Mouse (Mus musculus) MEL-GATA-1-ER (cell line): Measurements from ENCODE around the gene Tceal5.
"Not testable (repeated sequence)": the region's sequence is repeated elsewhere in the genome, so short reads cannot be mapped to it uniquely, and the experiment has no call there.

Experiments used
- DNase-seq: peaks from one replicate; pipeline ENCODE4 v3.0.0-alpha.2; 2012; ENCODE audit warnings: low read depth; ENCODE audit errors: extremely low read depth

Gene Tceal5

DNA sequence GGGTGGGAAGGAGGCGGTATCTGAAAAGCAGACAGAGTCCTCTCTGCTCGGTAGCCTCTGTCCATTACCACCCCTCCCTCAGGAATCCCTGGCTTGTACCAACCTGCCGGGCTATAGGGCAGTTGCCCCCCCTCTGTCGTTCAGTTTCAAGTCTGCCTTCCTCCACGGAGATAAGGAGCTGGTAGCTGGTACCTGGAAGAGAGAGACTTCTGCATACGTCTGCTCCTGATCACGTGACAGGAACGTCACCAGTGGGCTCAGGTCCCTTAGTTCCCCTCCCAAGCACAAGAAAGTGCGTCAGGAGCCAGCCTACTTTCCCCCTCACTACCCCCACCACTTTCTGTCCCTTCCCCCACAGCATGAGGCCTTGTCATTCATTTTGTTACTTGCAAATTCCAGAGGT lies at the start of gene Tceal5:
Gene Tceal5 (minus strand): TSS at position 213 of the 403 bp plus-strand sequence.
- DNase-seq = no peak

DNA sequence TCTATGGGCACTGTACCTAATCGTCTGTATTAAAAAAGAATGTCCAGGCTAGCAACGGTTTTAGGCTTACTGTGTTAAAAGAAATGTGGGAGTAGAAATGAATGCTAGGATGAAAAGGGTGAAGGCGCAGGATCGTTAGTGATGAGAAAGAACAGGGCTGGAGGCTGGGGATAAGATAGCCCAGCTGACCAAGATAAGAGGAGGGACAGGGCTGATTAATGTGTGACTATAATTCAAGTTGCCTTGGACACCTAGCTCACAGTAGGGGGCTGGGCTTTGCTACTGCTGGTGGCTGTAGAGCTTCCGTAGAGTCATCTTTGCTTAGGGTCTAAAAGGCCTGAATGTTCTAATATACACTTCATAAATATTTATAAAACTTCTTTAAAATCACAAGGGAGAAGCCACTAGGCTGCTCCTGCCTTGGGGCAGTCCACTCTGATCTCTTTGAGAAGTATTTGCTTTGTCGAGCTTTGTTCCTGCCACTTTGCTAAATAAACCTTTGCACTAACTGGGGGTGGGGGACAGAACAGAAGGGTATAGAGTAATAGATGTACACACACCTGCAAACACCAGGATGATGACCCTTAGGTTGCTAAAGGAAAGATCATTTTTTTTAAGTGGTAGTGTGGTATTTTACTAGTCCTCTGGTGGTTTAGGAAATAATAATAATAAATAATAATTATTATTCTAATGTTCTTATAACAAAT lies 48.5 kb upstream of the Tceal5 start:
- no peak for DNase-seq

DNA sequence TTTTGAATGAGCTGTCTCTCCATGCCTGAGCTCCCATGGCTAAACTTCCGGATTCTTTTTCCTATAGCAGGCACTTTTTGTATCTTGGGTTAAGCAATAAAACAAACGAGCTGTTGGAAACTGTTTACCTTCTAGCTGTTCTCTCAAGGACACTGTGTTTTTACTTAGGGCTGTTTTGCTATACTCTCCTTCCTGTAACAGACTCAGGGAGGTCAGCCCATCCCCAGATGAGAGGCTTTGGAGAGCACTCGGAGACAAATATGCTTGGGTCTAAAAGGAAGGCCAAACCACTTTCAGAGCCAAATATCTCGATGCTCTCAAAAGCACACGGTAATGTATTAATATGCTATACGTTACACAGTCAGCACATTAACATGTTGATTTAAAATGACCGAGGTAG lies 46.0 kb upstream of the Tceal5 start:
- DNase-seq = no peak

DNA sequence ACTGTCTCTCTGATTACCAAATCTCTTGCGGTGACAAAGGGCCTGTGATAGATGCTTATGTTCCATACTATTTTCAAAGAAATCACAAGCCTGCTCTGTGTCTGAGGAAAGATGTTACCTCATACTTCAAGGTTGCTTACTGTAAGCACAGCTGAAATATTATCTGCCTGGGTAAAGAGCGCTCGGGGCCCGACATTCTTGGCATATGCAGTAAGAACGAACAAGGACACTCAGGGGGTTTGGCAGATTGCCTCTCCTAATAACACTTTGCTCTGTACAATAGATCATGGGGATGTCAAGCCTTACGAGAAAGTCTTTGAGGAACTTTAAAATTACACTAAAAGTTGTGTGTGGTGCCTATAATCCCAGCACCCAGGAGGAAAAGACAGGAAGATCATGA lies 45.1 kb upstream of the Tceal5 start:
- DNase-seq = no peak

GRCm38 (mm10) chrX:136245521-136246071 lies 41.9 kb upstream of the Tceal5 start:
- no peak for DNase-seq

- peak; percentile 79 for DNase-seq
These were observed 41.0 kb upstream of the Tceal5 start, which contains the start of gene Tceal9 for GRCm38 (mm10) chrX:136244574-136245229. TSS of gene Tceal9 (plus strand) at chrX:136245079.

- DNase-seq = no peak
These were observed 39.5 kb upstream of the Tceal5 start for GRCm38 (mm10) chrX:136243181-136243580.

- DNase-seq = peak; percentile 19
These were observed 34.4 kb upstream of the Tceal5 start for GRCm38 (mm10) chrX:136238118-136238517.

GRCm38 (mm10) chrX:136227768-136228167 lies 24.1 kb upstream of the Tceal5 start:
- DNase-seq = no peak

DNA sequence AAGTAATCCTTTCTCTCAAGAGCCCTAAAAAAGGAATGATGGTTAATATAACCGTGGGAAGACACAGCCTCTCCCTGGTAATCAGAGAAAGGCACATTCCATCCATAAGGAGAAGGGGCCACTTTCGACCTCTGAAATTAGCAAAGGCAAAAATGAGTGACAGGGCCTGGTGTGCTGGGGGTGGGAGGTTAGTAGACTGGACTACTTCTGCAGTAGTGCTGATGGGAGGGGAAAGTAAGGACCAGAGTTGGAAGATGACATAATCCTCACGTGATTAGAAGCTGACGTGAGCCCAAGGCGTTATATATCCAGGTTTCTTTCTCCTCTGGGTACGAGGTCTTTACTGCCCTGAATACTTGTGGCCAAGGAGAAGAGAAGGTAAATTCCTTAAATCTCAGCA lies 20.0 kb upstream of the Tceal5 start:
- DNase-seq = no peak

GRCm38 (mm10) chrX:136216303-136216702 lies 12.6 kb upstream of the Tceal5 start:
- no peak for DNase-seq

DNA sequence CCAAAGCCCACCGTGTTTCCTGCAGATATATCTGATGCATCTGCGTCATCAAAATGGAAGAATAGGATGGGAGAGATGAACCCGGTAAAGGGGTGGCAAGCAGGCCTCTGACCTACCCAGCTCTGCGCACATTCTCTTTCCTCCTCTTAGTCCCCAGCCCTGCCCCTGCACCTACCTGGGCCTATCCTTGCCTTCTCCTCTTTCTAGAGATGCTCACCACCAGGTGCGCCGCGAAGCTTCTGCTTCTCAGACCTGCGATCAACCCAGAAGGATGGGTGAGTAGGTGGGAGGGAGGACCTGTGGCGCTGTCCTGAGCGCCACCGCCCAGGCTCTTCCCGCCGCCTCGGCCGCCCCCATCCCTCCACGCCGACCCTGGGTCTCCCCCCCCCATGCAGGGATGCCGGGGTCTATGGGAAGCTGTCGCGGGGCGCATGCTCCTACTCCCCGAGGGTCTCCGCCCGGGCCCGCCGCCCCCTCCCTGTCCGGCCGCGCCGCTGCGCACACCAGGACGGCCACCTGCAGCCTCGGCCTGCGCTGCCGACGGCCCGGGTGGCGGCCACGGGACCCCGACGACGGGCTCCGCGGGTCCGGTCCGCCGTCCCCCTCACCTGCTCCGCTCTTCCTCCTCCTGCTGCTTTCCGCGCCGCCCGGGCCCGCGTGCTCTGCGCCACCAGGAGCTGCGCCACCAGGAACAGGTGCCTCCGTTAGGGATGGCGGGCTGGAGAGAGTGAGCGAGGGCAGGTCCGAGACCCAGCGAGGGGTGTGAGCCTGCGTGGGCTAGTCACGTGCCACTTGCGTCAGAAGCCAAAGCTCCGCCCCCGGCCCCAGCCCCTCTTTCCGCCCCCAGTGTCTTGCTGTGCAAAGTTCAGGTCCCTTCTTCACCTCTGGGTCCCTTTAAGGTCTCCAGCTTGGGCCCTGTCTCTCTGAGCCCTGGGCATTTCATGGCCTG lies 11.3 kb upstream of the Tceal5 start, which contains the start of the genes Tceal7 and Bex1:
Gene Tceal7 (plus strand): TSS at position 51 of the 949 bp plus-strand sequence.
Gene Bex1 (minus strand): TSS at position 785 of the 949 bp plus-strand sequence.
- DNase-seq = not testable (repeated sequence)

- no peak for DNase-seq
These were observed 9.7 kb upstream of the Tceal5 start for GRCm38 (mm10) chrX:136213396-136213795.

- DNase-seq = no peak
These were observed 730 bp upstream of the Tceal5 start for GRCm38 (mm10) chrX:136204406-136204805.

- no peak for DNase-seq
These were observed 419 bp downstream of the Tceal5 start for GRCm38 (mm10) chrX:136203257-136203656.

DNA sequence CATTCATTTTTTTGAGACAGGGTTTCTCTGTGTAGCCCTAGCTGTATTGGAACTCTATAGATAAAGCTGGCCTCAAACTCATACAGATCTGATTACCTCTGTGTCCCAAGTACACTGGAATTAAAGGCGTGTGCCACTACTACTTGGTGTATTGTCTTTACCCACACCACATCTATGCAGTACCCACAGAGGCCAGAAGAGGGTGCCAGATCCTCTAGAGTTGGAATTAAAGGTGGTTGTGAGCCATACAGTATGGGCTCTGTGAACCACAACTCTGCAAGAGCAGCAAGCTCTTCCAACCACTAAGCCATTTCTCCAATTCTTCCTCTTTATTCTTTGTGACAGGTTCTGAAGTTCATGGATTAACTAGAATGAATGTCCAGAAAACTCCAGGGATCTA lies 6.8 kb downstream of the Tceal5 start:
- peak; percentile 71 for DNase-seq

- peak; percentile 91 for DNase-seq
These were observed 8.3 kb downstream of the Tceal5 start for GRCm38 (mm10) chrX:136195193-136195944.

DNA sequence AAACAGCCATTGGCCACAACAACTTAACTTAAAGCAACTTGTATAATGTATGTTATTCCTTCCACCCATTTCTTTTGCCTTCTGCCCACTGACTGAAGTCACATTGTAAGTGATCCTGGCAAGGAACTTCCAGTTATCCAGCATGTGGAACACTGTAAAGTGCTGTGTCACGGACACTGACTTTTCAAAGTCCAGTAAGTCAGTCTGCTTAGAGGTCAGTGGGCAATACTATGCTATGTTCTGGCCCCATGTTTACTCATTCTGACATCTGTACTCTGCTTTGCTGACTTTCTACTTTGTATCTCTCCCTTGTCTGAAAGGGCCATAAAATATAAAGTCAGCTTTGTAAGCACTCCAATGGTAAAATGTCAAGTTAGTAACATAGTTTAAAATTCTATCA lies 20.6 kb downstream of the Tceal5 start:
- no peak for DNase-seq

DNA sequence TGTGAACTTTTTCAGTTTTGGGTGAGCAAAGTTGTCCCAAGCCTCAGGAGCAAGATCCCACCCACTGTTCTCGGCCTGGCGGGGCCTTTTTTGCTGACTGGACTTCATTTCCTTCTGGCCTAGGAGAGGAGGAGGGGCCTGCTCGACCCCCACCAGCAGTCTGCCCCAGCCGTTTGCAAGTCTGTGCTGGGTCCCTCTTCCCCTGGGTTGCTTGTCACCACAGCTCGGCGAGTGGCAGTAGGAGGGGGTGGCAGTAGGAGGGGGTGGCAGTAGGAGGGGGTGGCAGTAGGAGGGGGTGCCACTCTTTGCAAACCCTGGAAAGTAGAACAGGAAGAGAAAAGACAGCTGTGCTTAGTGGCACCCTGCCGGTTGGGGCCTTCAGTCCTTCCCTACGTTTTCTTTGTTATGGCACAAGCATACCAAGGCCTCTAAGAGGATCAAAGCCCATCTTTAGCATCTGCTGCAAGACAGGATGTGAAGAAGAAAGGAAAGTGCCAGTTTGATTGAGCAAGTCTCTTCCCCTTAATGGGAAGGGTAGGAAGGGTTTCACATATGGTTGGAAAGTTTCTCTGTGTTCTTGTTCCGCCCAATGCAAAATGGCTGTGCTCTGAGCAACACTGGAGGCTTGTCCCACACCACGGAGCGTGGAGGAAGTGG lies 22.7 kb downstream of the Tceal5 start:
- DNase-seq = no peak

DNA sequence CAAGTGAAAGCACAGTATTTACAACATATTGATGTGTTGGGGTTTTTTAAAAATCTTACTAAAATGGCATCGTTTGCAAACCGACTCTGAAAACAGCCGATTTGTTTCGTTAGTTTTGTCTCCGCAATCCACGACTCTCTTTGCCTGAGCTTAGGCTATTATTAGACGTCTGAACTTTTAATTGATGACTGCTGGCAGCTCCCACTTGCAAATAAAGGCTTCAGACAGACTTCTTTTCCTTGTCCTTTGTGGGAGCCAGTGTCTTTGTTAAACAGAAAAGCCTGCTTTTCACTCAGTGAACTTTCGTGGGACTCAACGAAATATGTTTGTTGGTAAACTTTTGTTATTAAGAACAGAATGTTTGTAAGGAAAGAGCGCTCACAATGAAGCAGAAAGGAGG lies 30.9 kb downstream of the Tceal5 start:
- no peak for DNase-seq
